Mouse (Mus musculus) forebrain, postnatal 0 days (tissue): ENCODE measurements around the gene Eogt. TPM values are rescaled to one million over a fixed set of nuclear protein-coding genes. Genes with fewer than 3 reads are reported as not detected.
A peak's percentile ranks its signal among the peaks of the same experiment; 100 is the strongest.

Experiments
- ATAC-seq: fragments of 200-750 bp; cut with Nextera tagmentation; 2 replicates; pipeline ENCODE4 v1.8.0; 2017; ENCODE audit warnings: mild to moderate bottlenecking, moderate library complexity
- DNase-seq: peaks from one replicate; pipeline ENCODE4 v3.0.0-alpha.2; 2015
- H3K27ac ChIP-seq: fragments of 300-500 bp; sonication (generic); 2 replicates; pipeline ENCODE4 v1.5.1; 2014; ENCODE audit warnings: low read depth, mild to moderate bottlenecking, antibody characterized with exemption, low read length, moderate library complexity, mixed read lengths
- H3K27me3 ChIP-seq: fragments of 300-500 bp; sonication (generic); 2 replicates; pipeline ENCODE4 v1.6.1; 2014; ENCODE audit warnings: mild to moderate bottlenecking, low read length, mixed read lengths; ENCODE audit not compliant: insufficient read depth
- H3K36me3 ChIP-seq: fragments of 300-500 bp; sonication (generic); 2 replicates; pipeline ENCODE4 v1.6.1; 2014; ENCODE audit warnings: mild to moderate bottlenecking, moderate library complexity; ENCODE audit not compliant: insufficient read depth
- H3K4me1 ChIP-seq: fragments of 300-500 bp; sonication (generic); 2 replicates; pipeline ENCODE4 v1.6.1; 2014; ENCODE audit warnings: antibody characterized with exemption; ENCODE audit not compliant: insufficient read depth
- H3K4me2 ChIP-seq: fragments of 300-500 bp; sonication (generic); 2 replicates; pipeline ENCODE4 v1.6.1; 2014; ENCODE audit warnings: low read depth, mild to moderate bottlenecking, moderate library complexity
- H3K4me3 ChIP-seq: fragments of 300-500 bp; sonication (generic); 2 replicates; pipeline ENCODE4 v1.5.1; 2014; ENCODE audit warnings: low read depth, low read length, mixed read lengths
- H3K9ac ChIP-seq: fragments of 300-500 bp; sonication (generic); 2 replicates; pipeline ENCODE4 v1.6.1; 2014; ENCODE audit warnings: mild to moderate bottlenecking
- H3K9me3 ChIP-seq: fragments of 300-500 bp; sonication (generic); 2 replicates; pipeline ENCODE4 v1.6.1; 2016; ENCODE audit warnings: low read length
- CTCF ChIP-seq: sonication (generic); IDR thresholded peaks from 2 replicates; pipeline ENCODE4 v1.5.1; 2016; ENCODE audit warnings: antibody characterized with exemption, control low read depth, low read depth
- WGBS: fragments of 180-500 bp; shearing (Covaris S2); extraction: QIAGEN DNeasy Blood & Tissue Kit; methylation state at CpG from one replicate; pipeline ENCODE4 v1.1.7; 2014; 5-methylcytosine and 5-hydroxymethylcytosine counted together
- polyA plus RNA-seq: library from polyadenylated mRNA; unstranded; fragments of >200 nt; fragmentation: Nextera tagmentation; extraction: Ambion mirVana; gene quantifications from 2 replicates; pipeline ENCODE4 v1.2.1, GENCODE M21; 2015
- total RNA-seq: library from RNA; depleted of rRNA; stranded (reverse); fragments of >200 nt; gene quantifications from 2 replicates; pipeline ENCODE4 v1.2.3, GENCODE M21; 2014; rRNA removed

Eogt gene
- total and polyA plus RNA-seq, 2 experiments from 2014 or later = 8.8 to 24.8 TPM

- H3K4me3 ChIP-seq = peak within 1 kb of the TSS; percentile 39
- H3K9me3 ChIP-seq = no peaks in the 10 kb centered on the region
- 0 out of 2 replicates have a peak within 1 kb of the TSS, but pooled peaks have one; percentile 18 for H3K9ac ChIP-seq
- no peaks in the 10 kb centered on the region for H3K4me1 ChIP-seq
- DNase-seq (no peak), ATAC-seq (peak; percentile 78)
- WGBS = under 1% methylated on average over 30 of the region's 30 CpGs
- peak within 1 kb of the TSS; percentile 60 for H3K4me2 ChIP-seq
- no peak within 1 kb of the TSS for H3K27ac ChIP-seq
- no peaks in the 10 kb centered on the region for H3K36me3 ChIP-seq
- peaks cover 23% of the 10 kb centered on the region for H3K27me3 ChIP-seq
- no peak for TF ChIP-seq CTCF
These were observed 88.8 kb downstream of the Eogt start, which contains the start of gene Fam19a4 for GRCm38 (mm10) chr6:97060074-97060681. Fam19a4 (minus strand) TSS chr6:97060413.

Other genes with a start within 250 kb of the Eogt start
- gene Fam19a4, start 88.8 kb downstream of the Eogt start, total RNA-seq = 1.3 and 1.7 TPM in 2 replicates
- gene Fam19a4, start 88.8 kb downstream of the Eogt start, polyA plus RNA-seq = 1.6 and 2.4 TPM in 2 replicates
- gene Tmf1, start 29.9 kb upstream of the Eogt start, total RNA-seq = 30.7 and 32.7 TPM in 2 replicates
- 31.9 and 41.3 TPM in 2 replicates for gene Tmf1, start 29.9 kb upstream of the Eogt start, polyA plus RNA-seq
- gene Uba3, start 56.5 kb upstream of the Eogt start, total RNA-seq = 83.2 and 86.3 TPM in 2 replicates
- 61.3 and 67.2 TPM in 2 replicates for gene Uba3, start 56.5 kb upstream of the Eogt start, polyA plus RNA-seq
- gene Arl6ip5, start 61.5 kb upstream of the Eogt start, total RNA-seq = 101 and 121 TPM in 2 replicates
- gene Arl6ip5, start 61.5 kb upstream of the Eogt start, polyA plus RNA-seq = 144 and 146 TPM in 2 replicates
- gene Lmod3, start 103.6 kb upstream of the Eogt start, total RNA-seq = 0.05 and 0.46 TPM in 2 replicates
- gene Lmod3, start 103.6 kb upstream of the Eogt start, polyA plus RNA-seq = 0.08 and 0.11 TPM in 2 replicates